Mouse (Mus musculus): Measurements from ENCODE around the gene Msi2. TPM values are rescaled to one million over a fixed set of nuclear protein-coding genes. Genes with fewer than 3 reads are reported as not detected.

Gene Msi2
- polyA plus RNA-seq, 1 experiment, result 78.5 TPM

GRCm38 (mm10) chr11:88502566-88502965 lies 215.7 kb downstream of the Msi2 start:
- H3K4me3 ChIP-seq (ENCODE audit: insufficient read depth, low read depth, low read length), result no peak overlapping the region
- no peak for TF ChIP-seq POLR2A (IDR thresholded peaks at IDR 0.05; ENCODE audit: insufficient read depth, low read depth, low read length)
- no peak for TF ChIP-seq CTCF (IDR thresholded peaks at IDR 0.05; ENCODE audit: insufficient read depth, low read depth, low read length)
- peaks cover 19% of the 10 kb centered on the region for H3K4me1 ChIP-seq (ENCODE audit: control insufficient read depth, insufficient read depth, low read length)
- WGBS, result 85% methylated on average over 6 of the region's 6 CpGs
- no peak overlapping the region for H3K27ac ChIP-seq (ENCODE audit: insufficient read depth, low read depth, low read length)

GRCm38 (mm10) chr11:88498491-88498890 lies 219.8 kb downstream of the Msi2 start:
- Histone ChIP-seq H3K27ac (ENCODE audit: insufficient read depth, low read depth, low read length) (no peak overlapping the region), H3K4me1 (ENCODE audit: control insufficient read depth, insufficient read depth, low read length) (peaks cover 19% of the 10 kb centered on the region), H3K4me3 (ENCODE audit: insufficient read depth, low read depth, low read length) (no peak overlapping the region)
- no peak for TF ChIP-seq CTCF (IDR thresholded peaks at IDR 0.05; ENCODE audit: insufficient read depth, low read depth, low read length)
- no peak for TF ChIP-seq POLR2A (IDR thresholded peaks at IDR 0.05; ENCODE audit: insufficient read depth, low read depth, low read length)
- WGBS, result 66% methylated on average over 7 of the region's 7 CpGs

DNA sequence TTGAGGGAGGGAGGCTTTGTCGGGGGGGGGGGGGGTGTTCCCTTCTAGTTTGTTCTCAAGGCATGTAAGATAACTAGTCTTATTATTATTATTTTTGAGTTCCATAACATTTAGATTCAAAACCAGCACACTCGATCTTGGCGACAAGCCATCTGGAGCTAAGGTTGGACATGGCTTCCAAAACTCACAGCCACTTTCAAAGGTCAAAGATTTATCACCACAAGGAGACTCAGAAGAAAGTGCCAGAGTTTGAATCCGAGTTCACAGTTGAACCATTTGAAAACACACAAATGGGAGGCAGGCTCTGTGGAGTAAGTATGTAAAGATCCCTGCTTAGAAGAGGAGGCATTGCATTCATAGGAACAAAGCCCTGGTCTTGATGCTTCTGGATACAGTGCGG lies 221.9 kb downstream of the Msi2 start:
- TF ChIP-seq POLR2A (IDR thresholded peaks at IDR 0.05; ENCODE audit: insufficient read depth, low read depth, low read length) (no peak), CTCF (IDR thresholded peaks at IDR 0.05; ENCODE audit: insufficient read depth, low read depth, low read length) (no peak)
- WGBS, result 75% methylated on average over 5 of the region's 5 CpGs
- Histone ChIP-seq H3K27ac (ENCODE audit: insufficient read depth, low read depth, low read length) (no peak overlapping the region), H3K4me1 (ENCODE audit: control insufficient read depth, insufficient read depth, low read length) (peaks cover 19% of the 10 kb centered on the region), H3K4me3 (ENCODE audit: insufficient read depth, low read depth, low read length) (no peak overlapping the region)

- Histone ChIP-seq H3K4me1 (ENCODE audit: control insufficient read depth, insufficient read depth, low read length) (peaks cover 19% of the 10 kb centered on the region), H3K27ac (ENCODE audit: insufficient read depth, low read depth, low read length) (no peak overlapping the region), H3K4me3 (ENCODE audit: insufficient read depth, low read depth, low read length) (no peak overlapping the region)
- WGBS, result 88% methylated on average over 5 of the region's 5 CpGs
- TF ChIP-seq POLR2A (IDR thresholded peaks at IDR 0.05; ENCODE audit: insufficient read depth, low read depth, low read length) (no peak), CTCF (IDR thresholded peaks at IDR 0.05; ENCODE audit: insufficient read depth, low read depth, low read length) (no peak)
These were observed 222.6 kb downstream of the Msi2 start for GRCm38 (mm10) chr11:88495759-88496158.

DNA sequence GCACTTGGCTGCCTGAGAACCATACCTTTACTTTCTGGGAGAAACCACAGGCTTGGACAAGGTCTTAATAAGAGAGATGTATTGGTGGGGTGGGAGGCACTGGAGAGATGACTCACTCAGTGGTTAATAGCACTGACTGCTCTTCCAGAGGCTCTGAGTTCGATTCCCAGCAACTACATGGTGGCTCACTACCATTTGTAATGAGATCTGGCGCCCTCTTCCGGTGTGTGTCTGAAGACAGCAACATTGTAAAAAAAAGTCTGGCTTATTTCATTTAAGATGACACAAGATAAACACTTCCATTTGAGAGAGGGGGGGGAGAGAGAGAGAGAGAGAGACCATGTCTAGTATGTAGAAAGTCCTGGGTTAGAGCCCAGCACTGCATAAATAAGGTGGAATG lies 223.3 kb downstream of the Msi2 start:
- H3K4me1 ChIP-seq (ENCODE audit: control insufficient read depth, insufficient read depth, low read length), result peaks cover 22% of the 10 kb centered on the region
- no peak overlapping the region for H3K4me3 ChIP-seq (ENCODE audit: insufficient read depth, low read depth, low read length)
- WGBS, result 90% methylated on average over 3 of the region's 3 CpGs
- H3K27ac ChIP-seq (ENCODE audit: insufficient read depth, low read depth, low read length), result no peak overlapping the region
- TF ChIP-seq CTCF (IDR thresholded peaks at IDR 0.05; ENCODE audit: insufficient read depth, low read depth, low read length), result no peak
- no peak for TF ChIP-seq POLR2A (IDR thresholded peaks at IDR 0.05; ENCODE audit: insufficient read depth, low read depth, low read length)

GRCm38 (mm10) chr11:88493795-88494559 lies 224.3 kb downstream of the Msi2 start:
- H3K4me1 ChIP-seq (ENCODE audit: control insufficient read depth, insufficient read depth, low read length), result peaks cover 30% of the 10 kb centered on the region
- H3K27ac ChIP-seq (ENCODE audit: insufficient read depth, low read depth, low read length), result no peak overlapping the region
- WGBS, result 72% methylated on average over 18 of the region's 18 CpGs
- H3K4me3 ChIP-seq (ENCODE audit: insufficient read depth, low read depth, low read length), result no peak overlapping the region
- TF ChIP-seq POLR2A (IDR thresholded peaks at IDR 0.05; ENCODE audit: insufficient read depth, low read depth, low read length) (no peak), CTCF (IDR thresholded peaks at IDR 0.05; ENCODE audit: insufficient read depth, low read depth, low read length) (no peak)

DNA sequence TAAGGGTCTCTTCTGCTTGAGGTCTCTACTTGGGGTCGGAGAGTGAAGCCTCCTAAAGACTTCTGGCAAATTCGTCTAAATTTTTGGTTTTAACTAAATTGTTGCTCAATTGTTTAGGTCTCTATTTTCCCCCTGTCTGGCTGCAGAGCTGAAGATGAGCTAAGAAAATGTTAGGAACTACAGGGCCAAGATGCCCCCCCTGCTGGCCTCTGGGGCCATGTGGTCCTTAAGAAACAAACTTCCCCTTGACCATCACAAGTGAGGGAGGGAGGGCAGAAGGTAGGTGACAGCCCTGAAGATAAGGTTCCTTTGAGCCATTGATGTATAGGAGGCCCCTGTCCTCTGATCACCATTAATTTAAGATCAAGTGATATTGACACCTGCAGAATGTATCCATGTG lies 225.7 kb downstream of the Msi2 start:
- no peak overlapping the region for H3K27ac ChIP-seq (ENCODE audit: insufficient read depth, low read depth, low read length)
- H3K4me1 ChIP-seq (ENCODE audit: control insufficient read depth, insufficient read depth, low read length), result peaks cover 28% of the 10 kb centered on the region
- TF ChIP-seq CTCF (IDR thresholded peaks at IDR 0.05; ENCODE audit: insufficient read depth, low read depth, low read length) (no peak), POLR2A (IDR thresholded peaks at IDR 0.05; ENCODE audit: insufficient read depth, low read depth, low read length) (no peak)
- no peak overlapping the region for H3K4me3 ChIP-seq (ENCODE audit: insufficient read depth, low read depth, low read length)
- 84% methylated on average over 2 of the region's 2 CpGs for WGBS

DNA sequence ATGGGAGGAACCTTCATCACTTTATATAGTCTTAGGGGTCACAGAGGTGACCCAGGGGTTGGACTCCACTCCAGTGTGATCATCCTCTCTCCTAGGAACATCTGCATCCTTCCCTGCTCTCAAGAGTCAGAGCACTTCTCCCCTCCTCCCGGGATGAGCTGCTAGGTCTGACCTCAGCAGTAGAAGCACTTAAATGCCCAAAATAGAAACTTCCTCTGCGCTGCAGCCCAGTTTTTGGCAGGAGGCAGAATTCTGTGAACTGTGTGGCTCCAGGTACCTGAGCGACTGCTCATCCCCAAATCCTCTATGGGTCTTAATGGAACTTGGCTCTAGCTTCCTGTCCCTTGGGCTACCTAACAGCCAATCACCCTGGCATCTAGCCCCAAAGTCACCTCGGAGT lies 228.3 kb downstream of the Msi2 start:
- WGBS, result 48% methylated on average over 4 of the region's 4 CpGs
- H3K27ac ChIP-seq (ENCODE audit: insufficient read depth, low read depth, low read length), result no peak overlapping the region
- TF ChIP-seq POLR2A (IDR thresholded peaks at IDR 0.05; ENCODE audit: insufficient read depth, low read depth, low read length), result no peak
- no peak for TF ChIP-seq CTCF (IDR thresholded peaks at IDR 0.05; ENCODE audit: insufficient read depth, low read depth, low read length)

DNA sequence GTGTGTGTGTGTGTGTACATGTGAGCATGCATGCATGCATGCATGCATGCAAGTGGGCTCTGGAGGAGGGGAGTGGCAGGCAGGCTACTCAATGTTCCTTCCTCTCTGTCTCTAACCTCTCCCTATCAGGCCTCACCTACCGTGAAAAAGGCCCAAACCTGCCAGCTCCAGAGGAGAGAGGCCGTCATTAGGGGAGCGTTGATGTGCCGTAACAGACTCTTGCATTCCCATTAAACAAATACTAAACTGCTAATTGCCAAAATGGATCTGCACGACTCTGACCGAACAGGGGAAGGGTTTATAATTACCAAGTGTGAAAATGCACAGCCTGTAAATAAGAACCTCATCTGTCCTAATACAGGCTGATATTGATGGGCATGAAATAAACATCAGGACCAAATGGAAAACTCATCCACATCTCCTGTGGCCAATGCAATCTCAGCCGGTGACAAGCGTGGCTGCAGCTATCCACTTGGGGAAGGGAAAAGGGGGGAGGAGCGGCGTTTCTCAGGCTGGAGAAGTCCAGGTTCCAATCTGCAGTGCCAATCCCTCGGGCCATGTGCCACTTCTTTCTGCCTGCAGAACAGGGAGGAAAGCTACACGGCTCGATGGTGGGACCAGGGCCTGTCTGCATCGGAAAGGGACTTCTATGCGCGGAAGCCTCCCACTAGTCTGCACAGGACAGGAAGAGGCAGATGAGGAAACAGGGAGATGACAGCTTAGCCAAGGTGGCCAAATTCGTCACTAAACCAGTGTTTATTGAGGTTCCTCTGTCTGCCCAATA lies 229.2 kb downstream of the Msi2 start:
- WGBS, result 64% methylated on average over 17 of the region's 17 CpGs
- Histone ChIP-seq H3K4me1 (ENCODE audit: control insufficient read depth, insufficient read depth, low read length) (peaks cover 23% of the 10 kb centered on the region), H3K4me3 (ENCODE audit: insufficient read depth, low read depth, low read length) (no peak overlapping the region), H3K27ac (ENCODE audit: insufficient read depth, low read depth, low read length) (peak overlapping the region; percentile 68; the same call in 1 of the 2 replicates)
- TF ChIP-seq POLR2A (IDR thresholded peaks at IDR 0.05; ENCODE audit: insufficient read depth, low read depth, low read length) (no peak), CTCF (IDR thresholded peaks at IDR 0.05; ENCODE audit: insufficient read depth, low read depth, low read length) (no peak)

More for the DNA sequence above, 228.3 kb downstream of the Msi2 start:
- Histone ChIP-seq H3K4me3 (ENCODE audit: insufficient read depth, low read depth, low read length) (no peak overlapping the region), H3K4me1 (ENCODE audit: control insufficient read depth, insufficient read depth, low read length) (peaks cover 27% of the 10 kb centered on the region)

Data from olfactory bulb, adult 2 months (tissue).